Mouse (Mus musculus) left cerebral cortex, adult 8-10 months (tissue): Measurements from ENCODE around the gene Grm8. TPM values are rescaled to one million over a fixed set of nuclear protein-coding genes. Genes with fewer than 3 reads are reported as not detected.
A peak's percentile ranks its signal among the peaks of the same experiment; 100 is the strongest.

ENCODE experiments used
- DNase-seq, 2 experiments: peaks; one replicate each; pipeline ENCODE4 v3.0.0; 2022; ENCODE audit warnings: low spot score in 2 of 2
- total RNA-seq, 4 experiments: library from RNA; stranded (reverse); gene quantifications; 2 replicates each; pipeline ENCODE4 v1.2.4; 2022

Gene Grm8
- total RNA-seq, 4 experiments from 2014 or later: 21.3 to 30.1 (median 25.8) TPM

DNA sequence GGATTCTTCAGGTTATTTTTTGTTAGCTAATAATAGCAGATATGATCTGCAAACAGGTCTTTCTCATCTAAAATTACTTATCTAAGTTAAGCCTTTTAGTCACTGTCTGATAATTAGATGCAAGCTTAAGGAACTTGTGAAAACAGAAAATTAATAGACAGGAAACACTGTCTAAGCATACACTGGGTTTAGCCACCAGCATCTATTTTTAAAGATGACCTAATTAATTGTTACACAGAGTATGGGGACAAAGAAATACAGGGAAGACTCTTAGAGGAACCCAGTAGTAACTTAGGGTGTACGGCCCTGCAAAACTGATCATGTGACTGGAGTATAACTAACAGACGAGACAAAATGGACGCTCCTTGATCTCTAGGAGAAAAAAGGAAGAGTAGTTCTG, 92.6 kb downstream of the Grm8 start:
- no peak for DNase-seq

DNA sequence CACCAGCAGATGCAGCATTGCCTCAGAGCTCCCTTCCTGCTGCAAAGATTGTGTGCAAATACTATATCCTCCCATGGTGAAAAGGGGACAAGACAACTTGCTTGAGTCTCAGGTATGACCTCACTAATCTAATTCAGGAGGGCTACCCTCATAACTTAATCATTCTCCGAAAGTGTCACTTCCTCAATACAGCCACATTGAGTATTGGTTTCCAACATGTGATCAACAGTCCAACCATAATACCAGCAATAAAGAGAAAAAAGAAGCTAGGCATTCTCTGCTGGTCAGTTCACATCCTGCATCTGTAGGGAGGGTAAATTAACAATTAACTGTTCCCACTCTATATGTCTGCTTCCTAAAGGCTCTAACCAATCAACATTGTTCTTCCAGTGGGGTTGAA, 94.2 kb downstream of the Grm8 start:
- no peak for DNase-seq

DNA sequence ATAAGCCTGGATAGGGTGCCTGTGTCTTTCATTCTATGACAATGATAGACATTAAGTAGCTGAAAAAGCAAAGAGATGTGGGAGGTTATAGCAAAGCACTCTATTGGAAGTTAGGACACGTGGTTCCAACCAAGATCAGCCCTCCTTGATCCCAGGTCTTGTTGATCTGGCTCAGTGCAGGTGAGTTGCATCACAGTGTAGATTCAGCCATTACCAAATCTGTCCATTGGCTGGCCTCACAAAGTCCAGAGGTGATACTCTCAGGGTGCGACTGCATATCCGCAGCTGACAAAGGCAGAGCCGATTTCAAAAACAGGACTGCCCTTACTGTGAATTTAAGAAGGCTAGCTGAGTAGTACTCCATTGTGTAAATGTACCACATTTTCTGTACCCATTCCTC, 103.0 kb downstream of the Grm8 start:
- no peak for DNase-seq

DNA sequence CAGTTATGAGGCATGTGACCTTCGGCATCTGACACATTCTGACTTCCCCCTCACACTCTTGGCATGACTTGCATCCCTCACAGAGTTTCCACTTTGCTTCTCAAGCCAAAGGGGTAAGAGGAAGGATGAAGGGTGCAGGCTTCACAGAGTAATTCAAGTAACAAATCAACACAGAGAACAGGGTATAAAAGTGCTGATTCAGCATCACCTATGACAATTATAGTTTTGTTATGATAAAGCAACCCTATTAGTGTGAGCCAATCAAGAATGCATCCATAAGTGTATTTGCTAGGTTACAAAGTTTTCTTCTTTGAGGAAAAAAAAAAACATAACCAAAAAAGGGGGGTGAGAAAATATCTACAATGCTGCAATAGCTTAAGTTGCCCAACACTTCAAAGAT, 117.3 kb downstream of the Grm8 start:
- no peak for DNase-seq

- DNase-seq: no peak
These were observed 128.0 kb downstream of the Grm8 start for GRCm38 (mm10) chr6:28007001-28007400.

- no peak for DNase-seq
These were observed 137.7 kb downstream of the Grm8 start for GRCm38 (mm10) chr6:27997250-27997649.

GRCm38 (mm10) chr6:27991241-27991640, 143.7 kb downstream of the Grm8 start:
- DNase-seq: no peak

DNA sequence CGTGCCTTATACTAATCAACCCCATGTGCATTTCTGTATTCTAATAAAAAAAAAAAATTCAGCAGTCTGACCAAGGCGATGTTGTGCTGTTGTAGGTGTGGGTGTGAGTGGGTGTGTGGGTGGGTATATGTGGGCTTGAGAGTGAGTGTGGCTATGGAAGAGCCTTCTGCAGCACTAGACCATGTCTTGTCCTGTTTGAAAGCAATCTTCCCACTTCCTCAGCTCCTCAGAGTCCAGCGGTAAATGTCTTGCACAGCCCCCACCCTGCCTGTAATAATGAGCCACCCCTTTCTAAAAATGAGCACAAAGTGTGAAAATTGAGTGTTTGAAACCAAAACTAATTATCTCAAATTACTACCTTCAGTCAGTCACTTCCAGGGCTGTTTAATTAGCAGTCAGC, 152.4 kb downstream of the Grm8 start:
- DNase-seq: no peak

DNA sequence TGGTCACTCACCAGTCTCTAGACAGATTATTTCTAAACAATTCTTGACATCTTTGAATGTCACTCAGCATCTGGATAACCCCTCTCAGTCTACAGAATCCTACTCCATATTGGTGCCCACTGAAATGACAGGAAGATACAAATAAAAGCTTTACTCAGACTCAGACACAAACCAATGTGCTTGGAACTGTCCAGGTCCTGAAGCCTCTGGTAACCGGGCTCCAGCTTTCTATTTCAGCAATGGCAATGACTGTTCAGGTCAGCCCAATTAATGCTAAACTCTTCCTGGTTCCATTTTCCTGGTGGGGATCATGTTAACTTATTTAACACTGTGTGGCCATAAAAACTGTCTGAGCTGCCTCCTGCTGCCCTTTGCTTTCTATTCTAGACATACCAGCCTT, 153.0 kb downstream of the Grm8 start:
- DNase-seq: no peak

DNA sequence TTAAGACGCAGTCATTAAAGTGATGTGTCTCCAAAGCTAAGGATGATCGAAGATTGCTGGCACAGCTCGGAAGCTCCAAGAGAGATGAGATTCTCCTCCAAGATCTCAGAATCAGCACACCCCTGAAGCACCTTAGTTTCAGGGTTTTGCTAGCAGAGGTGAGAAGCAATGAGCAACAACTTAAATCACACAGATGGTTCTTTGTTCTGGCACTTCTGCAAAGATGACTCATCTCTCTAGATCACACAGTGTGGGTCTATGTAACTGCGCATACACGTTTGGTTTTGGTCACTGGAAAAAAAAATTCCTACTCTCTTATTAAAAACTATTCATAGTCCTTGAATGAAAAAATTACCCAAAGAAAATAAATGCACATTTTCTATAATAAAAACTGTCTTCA, 157.6 kb downstream of the Grm8 start:
- DNase-seq: peak in 1 of 2 experiments; percentile 32

DNA sequence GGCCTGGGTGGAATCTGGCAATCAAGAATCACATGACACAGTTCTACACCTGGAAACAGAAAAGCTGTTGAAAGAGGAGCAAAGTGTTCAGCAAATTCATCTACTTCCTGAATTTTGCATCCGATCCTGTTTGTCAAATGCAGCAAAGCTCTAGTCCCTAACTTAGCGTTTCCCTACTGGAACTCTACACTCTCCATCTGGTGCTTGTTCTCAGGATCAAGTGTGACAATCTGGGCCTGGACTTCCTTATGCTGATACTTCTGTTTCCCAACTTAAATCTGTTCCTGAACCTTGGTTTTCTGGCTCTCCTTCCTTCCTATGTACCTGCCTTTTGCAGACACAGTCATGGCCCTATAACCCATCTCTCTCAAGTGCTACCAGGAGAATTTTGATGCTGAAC, 166.1 kb downstream of the Grm8 start:
- peak in 1 of 2 experiments; percentile 14 for DNase-seq

- no peak for DNase-seq
These were observed 167.9 kb downstream of the Grm8 start for GRCm38 (mm10) chr6:27967037-27967436.

- peak in 1 of 2 experiments; percentile 16 for DNase-seq
These were observed 169.7 kb downstream of the Grm8 start for GRCm38 (mm10) chr6:27965237-27965636.

GRCm38 (mm10) chr6:27963887-27964286, 171.1 kb downstream of the Grm8 start:
- DNase-seq: no peak

GRCm38 (mm10) chr6:27956278-27956857, 178.6 kb downstream of the Grm8 start:
- no peak for DNase-seq

DNA sequence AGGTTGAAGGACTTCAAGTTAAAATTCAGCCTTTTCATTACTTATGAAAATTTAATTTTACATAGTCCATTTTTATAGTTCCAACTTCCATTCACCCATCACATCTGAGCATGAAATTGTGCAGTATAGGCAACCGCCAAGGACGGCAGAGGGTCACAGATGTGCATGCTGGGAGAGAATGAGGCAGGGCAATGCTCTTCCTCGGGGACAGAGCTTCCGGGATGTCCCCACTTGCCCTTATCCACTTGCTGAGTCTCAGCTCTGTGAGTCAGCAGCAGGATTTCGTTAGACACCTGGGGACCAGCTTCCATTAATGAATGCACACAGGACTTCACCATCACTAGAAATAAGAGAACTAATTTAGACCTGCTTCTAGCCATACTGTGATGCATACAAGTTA, 183.5 kb downstream of the Grm8 start:
- no peak for DNase-seq

DNA sequence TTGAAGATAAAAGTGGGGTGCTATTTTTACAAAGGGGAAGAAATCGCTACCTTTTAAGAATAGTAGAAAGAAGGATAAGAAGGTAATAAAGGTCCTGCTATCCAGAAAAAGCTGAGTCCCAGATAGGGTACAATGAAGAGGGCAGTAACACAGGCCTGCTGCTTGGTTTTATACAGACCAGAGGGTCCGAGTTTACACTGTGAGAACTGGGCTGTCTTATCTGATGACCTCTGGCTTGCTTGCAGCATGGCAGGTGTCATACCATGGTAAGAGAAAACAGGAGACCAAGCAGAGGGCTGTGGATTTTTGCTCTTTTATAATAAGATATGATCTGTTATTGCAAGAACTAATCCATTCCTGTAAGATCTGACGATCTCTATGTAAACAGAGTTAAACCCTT, 206.9 kb downstream of the Grm8 start:
- no peak for DNase-seq

DNA sequence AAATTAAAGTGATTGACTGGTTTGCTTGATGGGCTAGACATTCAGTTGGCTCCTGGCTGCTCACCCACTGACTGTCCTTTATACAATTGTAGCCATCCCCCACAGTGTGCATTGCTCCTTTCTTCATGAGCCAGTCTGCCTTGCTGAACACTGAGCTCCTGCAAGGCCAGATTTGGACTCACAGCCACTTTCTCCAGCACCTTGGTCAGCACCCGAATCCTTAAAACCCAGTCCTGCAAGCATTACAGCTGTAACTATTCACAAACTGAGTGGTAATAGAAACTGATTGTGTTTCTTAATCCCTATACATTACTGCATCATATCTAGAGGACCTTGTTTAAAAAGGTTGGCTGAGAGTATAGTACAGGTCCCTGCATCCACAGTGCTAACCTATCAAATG, 221.7 kb downstream of the Grm8 start:
- no peak for DNase-seq

- DNase-seq: no peak
These were observed 230.6 kb downstream of the Grm8 start for GRCm38 (mm10) chr6:27904358-27904757.

DNA sequence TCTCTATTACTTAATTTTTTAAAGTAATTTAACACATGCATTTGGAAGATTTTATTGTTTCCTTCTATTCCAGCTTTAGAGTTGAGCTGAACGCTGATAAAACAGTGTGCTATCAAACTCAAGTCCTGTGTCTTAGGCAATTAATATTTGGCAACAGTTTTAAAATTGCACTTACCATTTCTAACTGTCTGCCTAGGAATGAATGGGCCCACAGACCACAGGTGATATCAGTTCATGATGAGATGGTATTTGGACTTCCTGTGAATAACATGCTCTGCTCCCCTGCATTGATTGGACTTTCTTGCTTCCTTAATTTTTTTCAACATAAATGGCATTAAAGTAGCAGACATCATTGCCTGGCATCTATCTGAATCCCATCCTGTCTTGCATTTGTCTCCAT, 232.8 kb downstream of the Grm8 start:
- no peak for DNase-seq

GRCm38 (mm10) chr6:27901396-27901795, 233.6 kb downstream of the Grm8 start:
- DNase-seq: no peak

GRCm38 (mm10) chr6:27895153-27895552, 239.8 kb downstream of the Grm8 start:
- no peak for DNase-seq

DNA sequence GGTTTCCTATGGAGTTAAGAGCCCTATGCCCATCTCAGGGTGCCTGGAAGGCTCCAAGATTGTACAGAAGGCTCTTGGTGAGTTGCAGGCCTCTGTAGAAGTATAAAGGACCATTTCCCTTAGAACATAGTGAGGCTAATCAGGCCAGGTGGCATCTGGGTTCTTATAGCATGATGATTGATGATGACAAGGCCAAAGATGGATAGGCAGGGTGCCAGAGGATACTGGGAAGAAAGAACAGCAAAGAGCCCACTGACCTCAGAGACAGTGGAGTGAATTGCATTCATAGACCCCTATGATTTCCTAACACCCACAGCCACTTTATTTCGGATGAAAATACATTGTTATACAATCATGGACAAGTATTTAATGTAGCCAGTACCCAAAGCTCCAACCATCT, 242.1 kb downstream of the Grm8 start:
- DNase-seq: no peak

- DNase-seq: no peak
These were observed 246.6 kb downstream of the Grm8 start for GRCm38 (mm10) chr6:27888391-27888790.
